Mouse (Mus musculus) forebrain, embryonic 12.5 days (tissue): ENCODE measurements at regions not wholly inside any gene's neighbourhood (a gene's known extent, or its start where the extent isn't known, plus 50 kb on each side); places are given as distances from the start of the nearest gene placed in this dataset.
A peak's percentile ranks its signal among the peaks of the same experiment; 100 is the strongest.

Source experiments
- ATAC-seq: fragments of 200-750 bp; cut with Nextera tagmentation; 2 replicates; pipeline ENCODE4 v1.8.0; 2017; ENCODE audit warnings: moderate TSS enrichment; ENCODE audit not compliant: low FRiP score
- H3K27ac ChIP-seq: fragments of 300-500 bp; sonication (generic); 2 replicates; pipeline ENCODE4 v1.5.1; 2016; ENCODE audit warnings: mild to moderate bottlenecking
- H3K27me3 ChIP-seq: fragments of 300-500 bp; sonication (generic); 2 replicates; pipeline ENCODE4 v1.6.1; 2016; ENCODE audit warnings: mild to moderate bottlenecking
- H3K36me3 ChIP-seq: fragments of 300-500 bp; sonication (generic); replicated peaks from 2 replicates; pipeline ENCODE4 v1.6.1; 2016; ENCODE audit warnings: mild to moderate bottlenecking
- H3K4me1 ChIP-seq: fragments of 300-500 bp; sonication (generic); 2 replicates; pipeline ENCODE4 v1.6.1; 2016
- H3K4me2 ChIP-seq: fragments of 300-500 bp; sonication (generic); 2 replicates; pipeline ENCODE4 v1.6.1; 2016; ENCODE audit warnings: mild to moderate bottlenecking, moderate library complexity
- H3K4me3 ChIP-seq: fragments of 300-500 bp; sonication (generic); replicated peaks from 2 replicates; pipeline ENCODE4 v1.5.1; 2016; ENCODE audit warnings: mild to moderate bottlenecking
- H3K9ac ChIP-seq: fragments of 300-500 bp; sonication (generic); 2 replicates; pipeline ENCODE4 v1.6.1; 2016; ENCODE audit warnings: mild to moderate bottlenecking
- H3K9me3 ChIP-seq: fragments of 300-500 bp; sonication (generic); 2 replicates; pipeline ENCODE4 v1.6.1; 2016
- WGBS: fragments of 180-500 bp; shearing (Covaris S2); methylation state at CpG from one replicate; pipeline ENCODE4 v1.1.7; 2016; 5-methylcytosine and 5-hydroxymethylcytosine counted together

- no peak for ATAC-seq
- Histone ChIP-seq H3K27me3 (no peaks in the 10 kb centered on the region), H3K9ac (no peak overlapping the region), H3K4me3 (no peak overlapping the region), H3K4me2 (no peak overlapping the region), H3K36me3 (no peaks in the 10 kb centered on the region), H3K27ac (no peak overlapping the region), H3K4me1 (peaks cover 28% of the 10 kb centered on the region), H3K9me3 (no peaks in the 10 kb centered on the region; the same call in 1 of the 2 replicates)
- 73% methylated on average over 3 of the region's 3 CpGs for WGBS
Measured at GRCm38 (mm10) chr2:178598836-178599235, 168.5 kb downstream of the Cdh26 start.

- 90% methylated on average over 2 of the region's 2 CpGs for WGBS
- Histone ChIP-seq H3K9ac (no peak overlapping the region), H3K36me3 (no peaks in the 10 kb centered on the region), H3K27me3 (0 out of 2 replicates have a peak, but pooled peaks cover 4% of the 10 kb centered on the region), H3K4me3 (no peak overlapping the region), H3K4me1 (no peaks in the 10 kb centered on the region), H3K27ac (no peak overlapping the region), H3K4me2 (no peak overlapping the region), H3K9me3 (no peaks in the 10 kb centered on the region; the same call in 1 of the 2 replicates)
- ATAC-seq, result no peak
Measured at GRCm38 (mm10) chr2:178603443-178603842, 173.1 kb downstream of the Cdh26 start.

- peaks cover 7% of the 10 kb centered on the region; the same call in 1 of the 2 replicates for H3K4me1 ChIP-seq
- no peak overlapping the region for H3K4me2 ChIP-seq
- H3K9ac ChIP-seq, result no peak overlapping the region
- H3K36me3 ChIP-seq, result no peaks in the 10 kb centered on the region
- no peak overlapping the region for H3K4me3 ChIP-seq
- H3K9me3 ChIP-seq, result no peaks in the 10 kb centered on the region
- H3K27me3 ChIP-seq, result 0 out of 2 replicates have a peak, but pooled peaks cover 4% of the 10 kb centered on the region
- ATAC-seq, result 0 out of 2 replicates have a peak, but pooled peaks have one; percentile 27
- WGBS, result 86% methylated on average over 4 of the region's 4 CpGs
- H3K27ac ChIP-seq, result no peak overlapping the region
Measured at GRCm38 (mm10) chr2:178606733-178607132, 176.4 kb downstream of the Cdh26 start.

- ATAC-seq, result no peak
- no peak overlapping the region for H3K27ac ChIP-seq
- no peak overlapping the region for H3K4me3 ChIP-seq
- H3K36me3 ChIP-seq, result no peaks in the 10 kb centered on the region
- H3K9me3 ChIP-seq, result no peaks in the 10 kb centered on the region
- WGBS, result 55% methylated on average over 18 of the region's 18 CpGs
- peaks cover 13% of the 10 kb centered on the region; the same call in 1 of the 2 replicates for H3K4me1 ChIP-seq
- H3K27me3 ChIP-seq, result 0 out of 2 replicates have a peak, but pooled peaks cover 4% of the 10 kb centered on the region
- H3K4me2 ChIP-seq, result no peak overlapping the region
- H3K9ac ChIP-seq, result no peak overlapping the region
Measured at GRCm38 (mm10) chr2:178610211-178610975, 180.1 kb downstream of the Cdh26 start.

- H3K27ac ChIP-seq, result peak overlapping the region; percentile 25; the same call in 1 of the 2 replicates
- WGBS, result 51% methylated on average over 7 of the region's 7 CpGs
- ATAC-seq, result no peak
Measured at GRCm38 (mm10) chr2:178614761-178615160, 184.4 kb downstream of the Cdh26 start.

GRCm38 (mm10) chr2:178622801-178623200 lies 192.5 kb downstream of the Cdh26 start:
- Histone ChIP-seq H3K4me1 (0 out of 2 replicates have a peak, but pooled peaks cover under 1% of the 10 kb centered on the region), H3K27ac (no peak overlapping the region), H3K36me3 (no peaks in the 10 kb centered on the region), H3K27me3 (0 out of 2 replicates have a peak, but pooled peaks cover 5% of the 10 kb centered on the region), H3K4me3 (no peak overlapping the region), H3K4me2 (no peak overlapping the region), H3K9ac (no peak overlapping the region), H3K9me3 (no peaks in the 10 kb centered on the region)
- 83% methylated on average over 3 of the region's 3 CpGs for WGBS
- ATAC-seq, result no peak

More at GRCm38 (mm10) chr2:178614761-178615160, 184.4 kb downstream of the Cdh26 start:
- Histone ChIP-seq H3K4me3 (no peak overlapping the region), H3K4me1 (peaks cover 13% of the 10 kb centered on the region; the same call in 1 of the 2 replicates), H3K36me3 (no peaks in the 10 kb centered on the region), H3K9ac (no peak overlapping the region), H3K27me3 (no peaks in the 10 kb centered on the region), H3K4me2 (no peak overlapping the region), H3K9me3 (no peaks in the 10 kb centered on the region)

GRCm38 (mm10) chr2:178624475-178624874 lies 194.1 kb downstream of the Cdh26 start:
- 79% methylated on average over 3 of the region's 3 CpGs for WGBS
- Histone ChIP-seq H3K36me3 (no peaks in the 10 kb centered on the region), H3K4me3 (no peak overlapping the region), H3K9me3 (no peaks in the 10 kb centered on the region), H3K9ac (no peak overlapping the region), H3K27ac (no peak overlapping the region), H3K27me3 (0 out of 2 replicates have a peak, but pooled peaks cover 5% of the 10 kb centered on the region), H3K4me1 (peaks cover 9% of the 10 kb centered on the region; the same call in 1 of the 2 replicates), H3K4me2 (no peak overlapping the region)
- ATAC-seq, result no peak

GRCm38 (mm10) chr2:178624907-178625306 lies 194.6 kb downstream of the Cdh26 start:
- Histone ChIP-seq H3K36me3 (no peaks in the 10 kb centered on the region), H3K4me1 (peaks cover 9% of the 10 kb centered on the region; the same call in 1 of the 2 replicates), H3K9me3 (no peaks in the 10 kb centered on the region), H3K4me3 (no peak overlapping the region), H3K27ac (no peak overlapping the region), H3K9ac (no peak overlapping the region), H3K27me3 (0 out of 2 replicates have a peak, but pooled peaks cover 5% of the 10 kb centered on the region), H3K4me2 (no peak overlapping the region)
- WGBS, result 78% methylated on average over 1 of the region's 1 CpGs
- ATAC-seq, result no peak

GRCm38 (mm10) chr2:178629756-178630155 lies 199.4 kb downstream of the Cdh26 start:
- H3K36me3 ChIP-seq, result no peaks in the 10 kb centered on the region
- H3K9me3 ChIP-seq, result no peaks in the 10 kb centered on the region
- no peak overlapping the region for H3K4me2 ChIP-seq
- H3K4me1 ChIP-seq, result peaks cover 29% of the 10 kb centered on the region
- H3K9ac ChIP-seq, result no peak overlapping the region
- no peak overlapping the region for H3K4me3 ChIP-seq
- WGBS, result 25% methylated on average over 7 of the region's 7 CpGs
- peak; percentile 57; the same call in 1 of the 2 replicates for ATAC-seq
- H3K27me3 ChIP-seq, result peaks cover 7% of the 10 kb centered on the region; the same call in 1 of the 2 replicates
- H3K27ac ChIP-seq, result no peak overlapping the region

GRCm38 (mm10) chr2:178630511-178630910 lies 200.2 kb downstream of the Cdh26 start:
- ATAC-seq, result no peak
- no peak overlapping the region for H3K9ac ChIP-seq
- no peaks in the 10 kb centered on the region for H3K36me3 ChIP-seq
- peaks cover 35% of the 10 kb centered on the region for H3K4me1 ChIP-seq
- H3K27me3 ChIP-seq, result peaks cover 7% of the 10 kb centered on the region; the same call in 1 of the 2 replicates
- H3K4me3 ChIP-seq, result no peak overlapping the region
- H3K27ac ChIP-seq, result no peak overlapping the region
- no peak overlapping the region for H3K4me2 ChIP-seq
- WGBS, result 84% methylated on average over 12 of the region's 12 CpGs
- no peaks in the 10 kb centered on the region for H3K9me3 ChIP-seq

- no peak for ATAC-seq
- Histone ChIP-seq H3K4me3 (no peak overlapping the region), H3K27ac (no peak overlapping the region), H3K9me3 (no peaks in the 10 kb centered on the region), H3K27me3 (peaks cover 7% of the 10 kb centered on the region; the same call in 1 of the 2 replicates), H3K9ac (no peak overlapping the region), H3K4me1 (peaks cover 42% of the 10 kb centered on the region), H3K36me3 (no peaks in the 10 kb centered on the region), H3K4me2 (no peak overlapping the region)
- WGBS, result 68% methylated on average over 3 of the region's 3 CpGs
Measured at GRCm38 (mm10) chr2:178631336-178631735, 201.0 kb downstream of the Cdh26 start.

GRCm38 (mm10) chr2:178631966-178632365 lies 201.6 kb downstream of the Cdh26 start:
- no peak overlapping the region for H3K4me2 ChIP-seq
- no peak overlapping the region for H3K9ac ChIP-seq
- H3K4me3 ChIP-seq, result no peak overlapping the region
- H3K9me3 ChIP-seq, result no peaks in the 10 kb centered on the region
- H3K36me3 ChIP-seq, result no peaks in the 10 kb centered on the region
- H3K27me3 ChIP-seq, result peaks cover 7% of the 10 kb centered on the region; the same call in 1 of the 2 replicates
- 76% methylated on average over 12 of the region's 12 CpGs for WGBS
- H3K4me1 ChIP-seq, result peaks cover 42% of the 10 kb centered on the region
- no peak for ATAC-seq
- H3K27ac ChIP-seq, result 0 out of 2 replicates have a peak overlapping the region, but pooled peaks have one; percentile 19
